8 mouse cellular contexts compared by ENCODE assay signal in genomic region chr2:4153131-4153631, GRCm38 (mm10).
DNase-seq lines count a peak whose midpoint lies in the region; ATAC-seq and TF ChIP-seq lines count a peak whose summit lies in the region.

No protein-coding gene starts in this region.

- H3K36me3 ChIP-seq in kidney, embryonic 15.5 days: no peaks in the 10 kb centered on the region
- no peaks in the 10 kb centered on the region for H3K36me3 ChIP-seq in embryonic facial prominence, embryonic 10.5 days (replicated peaks)
- H3K36me3 ChIP-seq in heart, postnatal 0 days (replicated peaks; ENCODE audit: control insufficient read depth, insufficient read depth, low read length): no peaks in the 10 kb centered on the region
- no peaks in the 10 kb centered on the region for H3K36me3 ChIP-seq in midbrain, embryonic 12.5 days

- peaks cover 16% of the 10 kb centered on the region; the same call in 1 of the 2 replicates for H3K27me3 ChIP-seq in kidney, embryonic 15.5 days
- H3K27me3 ChIP-seq in embryonic facial prominence, embryonic 10.5 days (replicated peaks; ENCODE audit: low read depth, poor library complexity, severe bottlenecking): peaks cover 28% of the 10 kb centered on the region
- H3K27me3 ChIP-seq in heart, postnatal 0 days (ENCODE audit: control insufficient read depth, insufficient read depth, low read length): no peaks in the 10 kb centered on the region
- H3K27me3 ChIP-seq in midbrain, embryonic 12.5 days: peaks cover 23% of the 10 kb centered on the region; the same call in 1 of the 2 replicates

- no peak for ATAC-seq in kidney, embryonic 15.5 days (replicated peaks; ENCODE audit: low FRiP score)
- no peak for ATAC-seq in heart, postnatal 0 days (ENCODE audit: insufficient read depth, low read depth)
- ATAC-seq in midbrain, embryonic 12.5 days (ENCODE audit: low FRiP score, low read depth): peak; percentile 47

- DNase-seq in kidney, adult 18-20 months: no peak
- DNase-seq in embryonic facial prominence, embryonic 10.5 days (ENCODE audit: low spot score): peak; percentile 61
- no peak for DNase-seq in heart, postnatal 0 days (ENCODE audit: low spot score)
- DNase-seq in left cerebral cortex, adult 8-10 months (ENCODE audit: low spot score in 2 of 2): peak; percentile 16 to 22
- DNase-seq in telencephalon, adult 2 months (ENCODE audit: low read depth, low spot score): peak; percentile 50
- DNase-seq in thymus, postnatal 25 days: no peak

- H3K4me1 ChIP-seq in kidney, embryonic 15.5 days: peaks cover 29% of the 10 kb centered on the region
- peaks cover 31% of the 10 kb centered on the region for H3K4me1 ChIP-seq in embryonic facial prominence, embryonic 10.5 days
- H3K4me1 ChIP-seq in heart, postnatal 0 days (ENCODE audit: control insufficient read depth, insufficient read depth): no peaks in the 10 kb centered on the region
- peaks cover 37% of the 10 kb centered on the region for H3K4me1 ChIP-seq in midbrain, embryonic 12.5 days

- TF ChIP-seq EP300 in heart, postnatal 0 days (IDR thresholded peaks at IDR 0.05; ENCODE audit: low read depth): no peak

- WGBS in kidney, embryonic 15.5 days: 3% methylated on average over 16 of the region's 16 CpGs
- WGBS in embryonic facial prominence, embryonic 10.5 days: 1% methylated on average over 16 of the region's 16 CpGs
- WGBS in heart, postnatal 0 days: 7% methylated on average over 16 of the region's 16 CpGs
- WGBS in midbrain, embryonic 12.5 days: 2% methylated on average over 16 of the region's 16 CpGs

- peak overlapping the region; percentile 78 for H3K4me2 ChIP-seq in kidney, embryonic 15.5 days
- H3K4me2 ChIP-seq in heart, postnatal 0 days (ENCODE audit: low read depth, low read length): peak overlapping the region; percentile 78
- peak overlapping the region; percentile 60 for H3K4me2 ChIP-seq in midbrain, embryonic 12.5 days (replicated peaks)

- H3K4me3 ChIP-seq in kidney, embryonic 15.5 days (replicated peaks): peak overlapping the region; percentile 46
- H3K4me3 ChIP-seq in embryonic facial prominence, embryonic 10.5 days: peak overlapping the region; percentile 57
- H3K4me3 ChIP-seq in heart, postnatal 0 days (ENCODE audit: low read depth, low read length): peak overlapping the region; percentile 49
- H3K4me3 ChIP-seq in midbrain, embryonic 12.5 days: peak overlapping the region; percentile 47

- TF ChIP-seq CTCF in heart, postnatal 0 days (IDR thresholded peaks at IDR 0.05; ENCODE audit: low read depth): no peak

- no peaks in the 10 kb centered on the region for H3K9me3 ChIP-seq in kidney, embryonic 15.5 days (replicated peaks)
- no peaks in the 10 kb centered on the region for H3K9me3 ChIP-seq in embryonic facial prominence, embryonic 10.5 days
- no peaks in the 10 kb centered on the region for H3K9me3 ChIP-seq in heart, postnatal 0 days (replicated peaks; ENCODE audit: control insufficient read depth, low read length)
- no peaks in the 10 kb centered on the region for H3K9me3 ChIP-seq in midbrain, embryonic 12.5 days

- peak overlapping the region; percentile 30; the same call in 1 of the 2 replicates for H3K9ac ChIP-seq in kidney, embryonic 15.5 days
- peak overlapping the region; percentile 29; the same call in 1 of the 2 replicates for H3K9ac ChIP-seq in heart, postnatal 0 days (replicated peaks; ENCODE audit: low read depth, low read length)
- H3K9ac ChIP-seq in midbrain, embryonic 12.5 days (replicated peaks): peak overlapping the region; percentile 65

- H3K27ac ChIP-seq in kidney, embryonic 15.5 days: no peak overlapping the region
- H3K27ac ChIP-seq in embryonic facial prominence, embryonic 10.5 days (replicated peaks): peak overlapping the region; percentile 79
- no peak overlapping the region for H3K27ac ChIP-seq in heart, postnatal 0 days (ENCODE audit: low read depth)
- H3K27ac ChIP-seq in midbrain, embryonic 12.5 days (replicated peaks): peak overlapping the region; percentile 83

Comparison
In these comparisons a context has a peak if more than half of its experiments do, and no peak if none do; other contexts are left out.
1. H3K27ac ChIP-seq: peak in embryonic facial prominence, embryonic 10.5 days (single experiment) and midbrain, embryonic 12.5 days (single experiment); none in kidney, embryonic 15.5 days (single experiment) and heart, postnatal 0 days (single experiment).
2. DNase-seq: peak in embryonic facial prominence, embryonic 10.5 days (single experiment), left cerebral cortex, adult 8-10 months (2 of 2) and telencephalon, adult 2 months (single experiment); none in kidney, adult 18-20 months (single experiment), heart, postnatal 0 days (single experiment) and thymus, postnatal 25 days (single experiment).
3. Peak in every context shown above with its lines, with median percentiles within 50 percentile points of each other: H3K4me2 ChIP-seq, H3K4me3 ChIP-seq and H3K9ac ChIP-seq.